Mouse (Mus musculus) thymus, postnatal 25 days (tissue): ENCODE results near the gene Panx1.

Experiments
- DNase-seq: peaks from one replicate; pipeline ENCODE4 v3.0.0; 2022

The Panx1 gene

DNA sequence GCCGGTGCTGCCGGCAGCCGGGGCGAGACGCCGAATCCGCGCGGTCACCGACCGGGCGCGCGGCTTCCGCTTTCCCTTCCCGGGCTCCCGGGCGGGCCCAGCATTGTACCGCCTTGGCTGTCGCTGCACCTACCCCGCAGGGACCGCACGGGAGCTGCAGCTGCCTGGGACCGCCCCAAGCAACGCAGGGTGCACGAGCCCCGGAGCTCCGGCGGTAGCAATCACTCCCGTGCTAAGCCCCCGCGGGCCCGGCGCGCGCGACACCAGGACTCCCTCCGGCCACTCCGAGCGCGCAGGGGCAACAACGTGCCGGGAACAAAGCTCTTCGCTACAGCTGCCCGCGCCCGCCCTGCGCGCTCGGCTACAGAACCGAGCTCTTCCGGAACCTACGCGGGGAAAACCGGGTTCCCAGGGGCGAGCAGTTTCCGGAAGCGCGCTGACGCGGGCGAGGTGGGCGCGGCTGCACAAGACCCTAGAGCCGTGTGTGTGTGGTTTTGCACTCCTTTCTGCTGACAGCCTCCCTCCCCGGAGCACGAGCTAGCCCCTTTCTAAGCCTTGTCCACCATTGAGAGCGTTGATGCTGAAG is at the start of gene Panx1:
TSS of gene Panx1 (minus strand) at position 395 of the 586 bp plus-strand sequence.
- peak; percentile 85 for DNase-seq

- DNase-seq: no peak
Observed at GRCm38 (mm10) chr9:15068686-15069295, 23.5 kb upstream of the Panx1 start.

- no peak for DNase-seq
Observed at GRCm38 (mm10) chr9:15067995-15068685, 22.9 kb upstream of the Panx1 start.

- no peak for DNase-seq
Observed at GRCm38 (mm10) chr9:15064176-15064575, 18.9 kb upstream of the Panx1 start.

GRCm38 (mm10) chr9:15060847-15061246 is 15.6 kb upstream of the Panx1 start:
- DNase-seq: no peak

GRCm38 (mm10) chr9:15060026-15060425 is 14.7 kb upstream of the Panx1 start:
- DNase-seq: peak; percentile 26

DNA sequence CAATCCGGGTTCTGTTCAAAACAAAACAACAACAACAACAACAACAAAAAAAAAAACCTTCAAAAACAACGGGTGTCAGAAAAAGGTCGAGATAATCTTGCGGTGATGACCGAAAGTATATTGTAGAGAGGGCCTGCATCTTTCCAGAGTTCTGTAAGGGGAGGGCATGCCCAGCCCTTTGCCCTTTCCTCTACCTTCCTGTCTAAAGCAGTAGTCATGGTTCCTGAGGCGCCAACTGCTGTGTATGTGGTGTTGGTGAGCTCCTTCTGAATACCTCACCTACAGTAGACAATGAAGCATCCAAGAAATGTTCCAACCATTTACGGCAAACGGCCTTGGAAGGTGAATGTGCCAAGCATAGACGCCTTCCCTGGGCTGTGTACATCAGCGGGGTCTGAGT is 462 bp upstream of the Panx1 start:
- no peak for DNase-seq

- DNase-seq: peak; percentile 43
Observed at GRCm38 (mm10) chr9:15044391-15045083, 741 bp downstream of the Panx1 start.

- DNase-seq: no peak
Observed at GRCm38 (mm10) chr9:15041556-15041955, 3.7 kb downstream of the Panx1 start.

- no peak for DNase-seq
Observed at GRCm38 (mm10) chr9:15039848-15040247, 5.4 kb downstream of the Panx1 start.

GRCm38 (mm10) chr9:15037704-15038103 is 7.6 kb downstream of the Panx1 start:
- no peak for DNase-seq

DNA sequence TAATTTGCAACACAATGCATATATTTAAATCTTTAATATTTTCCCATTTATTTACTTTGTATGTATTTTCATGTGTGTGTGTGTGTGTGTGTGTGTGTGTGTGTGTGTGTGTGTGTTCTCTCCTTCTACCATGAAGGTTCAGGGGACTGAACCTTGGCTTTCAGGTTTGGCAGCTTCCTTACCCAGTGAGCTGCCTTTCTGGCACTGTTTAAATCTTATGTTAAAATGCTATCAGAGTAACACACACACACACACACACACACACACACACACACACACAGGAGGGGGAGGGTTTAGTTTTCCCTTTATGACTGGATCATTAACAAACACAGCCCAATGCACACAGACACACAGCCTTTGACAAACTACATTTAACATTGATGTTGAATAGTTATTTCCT is 8.0 kb downstream of the Panx1 start:
- no peak for DNase-seq

GRCm38 (mm10) chr9:15036807-15037206 is 8.5 kb downstream of the Panx1 start:
- DNase-seq: no peak

- DNase-seq: no peak
Observed at GRCm38 (mm10) chr9:15036405-15036804, 8.9 kb downstream of the Panx1 start.

GRCm38 (mm10) chr9:15035979-15036378 is 9.3 kb downstream of the Panx1 start:
- DNase-seq: no peak

GRCm38 (mm10) chr9:15034546-15035273 is 10.6 kb downstream of the Panx1 start:
- DNase-seq: peak; percentile 44

- peak; percentile 44 for DNase-seq
Observed at GRCm38 (mm10) chr9:15033568-15034160, 11.6 kb downstream of the Panx1 start.

GRCm38 (mm10) chr9:15032797-15033196 is 12.5 kb downstream of the Panx1 start:
- DNase-seq: no peak

GRCm38 (mm10) chr9:15030771-15031170 is 14.5 kb downstream of the Panx1 start:
- no peak for DNase-seq

GRCm38 (mm10) chr9:15029025-15029727 is 16.1 kb downstream of the Panx1 start:
- DNase-seq: peak; percentile 77

DNA sequence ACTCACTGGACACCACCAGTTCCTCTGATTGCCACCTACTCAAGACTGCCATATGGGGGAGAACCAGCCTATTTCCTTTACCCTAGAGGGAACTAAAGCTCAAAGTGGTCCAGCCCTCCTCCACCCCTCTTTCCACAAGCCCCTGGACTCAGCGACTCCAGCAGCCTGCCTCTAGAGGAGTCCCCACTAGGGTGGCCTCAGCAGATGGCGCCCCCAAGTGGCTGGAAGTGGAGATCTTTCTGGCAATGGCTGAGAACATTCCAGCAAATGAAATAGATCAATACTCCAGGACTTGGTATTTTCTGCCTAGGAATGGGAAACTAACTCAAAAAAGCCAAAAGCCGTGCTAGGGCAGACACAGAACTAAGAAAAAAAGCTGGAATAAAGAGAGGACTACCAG is 17.6 kb downstream of the Panx1 start:
- no peak for DNase-seq

DNA sequence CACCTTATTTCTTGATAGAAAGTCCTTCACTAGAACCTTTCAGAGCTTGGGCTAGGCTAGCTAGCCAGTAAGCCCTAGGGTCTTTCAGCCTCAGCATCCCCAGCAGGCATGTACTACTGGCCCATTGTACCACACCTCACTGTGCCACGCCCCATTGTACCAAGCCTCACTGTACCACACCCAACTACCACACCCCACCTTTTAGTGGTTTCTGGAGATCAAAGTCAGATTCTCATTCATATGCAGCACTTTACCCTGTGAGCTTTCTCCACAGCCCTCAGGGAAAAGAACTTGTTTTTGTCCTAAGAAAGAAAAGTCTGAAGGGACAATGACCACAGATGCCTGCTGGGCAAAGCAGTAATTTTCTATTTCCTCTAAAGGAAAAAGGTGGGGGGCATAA is 22.2 kb downstream of the Panx1 start:
- no peak for DNase-seq
